Mouse (Mus musculus) stomach, postnatal 0 days (tissue): Measurements from ENCODE around the gene Sec23a.

Source experiments
- CTCF ChIP-seq: IDR thresholded peaks from 2 replicates; pipeline ENCODE4 v1.5.1; 2016; ENCODE audit warnings: antibody characterized with exemption, low read depth, mild to moderate bottlenecking, moderate library complexity
- EP300 ChIP-seq: optimal IDR thresholded peaks from 2 replicates; pipeline ENCODE3; 2016; ENCODE audit warnings: antibody characterized with exemption

GRCm38 (mm10) chr12:58956624-58957023 is 55.2 kb downstream of the Sec23a start:
- TF ChIP-seq CTCF (no peak), EP300 (no peak)
